ENCODE assay signal across 7 mouse cellular contexts in genomic region chr7:81523008-81523662, GRCm38 (mm10). TPM values are rescaled to one million over a fixed set of nuclear protein-coding genes. Genes with fewer than 3 reads are reported as not detected.
DNase-seq lines count a peak whose midpoint lies in the region; ATAC-seq and TF ChIP-seq lines count a peak whose summit lies in the region.

No protein-coding gene starts in this region.

- H3K36me3 ChIP-seq in embryonic facial prominence, embryonic 12.5 days = peaks cover 20% of the 10 kb centered on the region
- H3K36me3 ChIP-seq in heart, adult 2 months (ENCODE audit: control insufficient read depth, insufficient read depth, low read length) = peaks cover 3% of the 10 kb centered on the region
- peaks cover 30% of the 10 kb centered on the region for H3K36me3 ChIP-seq in limb, embryonic 13.5 days
- H3K36me3 ChIP-seq in midbrain, embryonic 16.5 days (ENCODE audit: control insufficient read depth, insufficient read depth, low read length) = 0 out of 2 replicates have a peak, but pooled peaks cover 4% of the 10 kb centered on the region

- peak; percentile 94 for ATAC-seq in embryonic facial prominence, embryonic 12.5 days (ENCODE audit: insufficient number of reproducible peaks, insufficient read depth, low FRiP score, low TSS enrichment)
- peak; percentile 98 for ATAC-seq in limb, embryonic 13.5 days (ENCODE audit: low FRiP score, low read depth)
- peak; percentile 98 for ATAC-seq in midbrain, embryonic 16.5 days

- peaks cover 4% of the 10 kb centered on the region for H3K79me2 ChIP-seq in heart, adult 2 months (replicated peaks; ENCODE audit: control insufficient read depth, insufficient read depth, low read length)

- H3K27me3 ChIP-seq in embryonic facial prominence, embryonic 12.5 days = no peaks in the 10 kb centered on the region
- H3K27me3 ChIP-seq in heart, adult 2 months (ENCODE audit: control insufficient read depth, insufficient read depth, low read length) = no peaks in the 10 kb centered on the region
- H3K27me3 ChIP-seq in limb, embryonic 13.5 days = no peaks in the 10 kb centered on the region
- no peaks in the 10 kb centered on the region for H3K27me3 ChIP-seq in midbrain, embryonic 16.5 days (ENCODE audit: control insufficient read depth, insufficient read depth, low read depth, low read length)

- DNase-seq in adrenal gland, postnatal 25 days = peak; percentile 87
- peak; percentile 87 to 92 for DNase-seq in heart, adult 2 months
- DNase-seq in kidney, adult 8-10 months = peak; percentile 87
- peak; percentile 73 to 90 for DNase-seq in spleen, postnatal 10 days (ENCODE audit: low spot score in 2 of 2)

- peak overlapping the region; percentile 86 for H3K4me2 ChIP-seq in embryonic facial prominence, embryonic 12.5 days (replicated peaks)
- H3K4me2 ChIP-seq in limb, embryonic 13.5 days (replicated peaks) = peak overlapping the region; percentile 85
- peak overlapping the region; percentile 78 for H3K4me2 ChIP-seq in midbrain, embryonic 16.5 days (ENCODE audit: low read length)

- intact Hi-C loops in heart, adult 2 months (cut with DNase I) = loop anchor here (1.0 to 5.0 kb wide), 2 partner anchors 48 to 176 kb away; partner anchors contain the start of genes Rps17 and Whamm

- under 1% methylated on average over 31 of the region's 31 CpGs for WGBS in embryonic facial prominence, embryonic 12.5 days
- under 1% methylated on average over 31 of the region's 31 CpGs for whole genome bisulfite sequencing in heart, adult 2 months
- under 1% methylated on average over 31 of the region's 31 CpGs for WGBS in limb, embryonic 13.5 days
- 0% methylated on average over 31 of the region's 31 CpGs for WGBS in midbrain, embryonic 16.5 days

- H3K4me1 ChIP-seq in embryonic facial prominence, embryonic 12.5 days = peaks cover 14% of the 10 kb centered on the region
- H3K4me1 ChIP-seq in heart, adult 2 months (ENCODE audit: control insufficient read depth, insufficient read depth, low read length) = peaks cover 3% of the 10 kb centered on the region; the same call in 1 of the 2 replicates
- peaks cover 15% of the 10 kb centered on the region for H3K4me1 ChIP-seq in limb, embryonic 13.5 days
- H3K4me1 ChIP-seq in midbrain, embryonic 16.5 days (ENCODE audit: control insufficient read depth, insufficient read depth, low read length) = peaks cover 24% of the 10 kb centered on the region

- H3K4me3 ChIP-seq in embryonic facial prominence, embryonic 12.5 days = peak overlapping the region; percentile 74
- peak overlapping the region; percentile 81 for H3K4me3 ChIP-seq in heart, adult 2 months
- H3K4me3 ChIP-seq in limb, embryonic 13.5 days = peak overlapping the region; percentile 70
- peak overlapping the region; percentile 44 for H3K4me3 ChIP-seq in midbrain, embryonic 16.5 days (ENCODE audit: low read depth, low read length)

- no peaks in the 10 kb centered on the region for H3K9me3 ChIP-seq in embryonic facial prominence, embryonic 12.5 days
- no peaks in the 10 kb centered on the region for H3K9me3 ChIP-seq in limb, embryonic 13.5 days
- no peaks in the 10 kb centered on the region for H3K9me3 ChIP-seq in midbrain, embryonic 16.5 days (replicated peaks; ENCODE audit: control insufficient read depth, low read length, poor library complexity, severe bottlenecking)

- TF ChIP-seq CTCF in heart, adult 2 months (IDR thresholded peaks at IDR 0.05) = peak; percentile 43

- TF ChIP-seq POLR2A in heart, adult 2 months (IDR thresholded peaks at IDR 0.05; ENCODE audit: insufficient read depth, low read depth, low read length) = peak; percentile 96

- peak; percentile 84 for TF ChIP-seq EP300 in heart, adult 2 months (IDR thresholded peaks at IDR 0.05; ENCODE audit: insufficient read depth, low read depth, low read length)

- peak overlapping the region; percentile 92 for H3K27ac ChIP-seq in embryonic facial prominence, embryonic 12.5 days
- H3K27ac ChIP-seq in heart, adult 2 months = peak overlapping the region; percentile 87
- peak overlapping the region; percentile 95 for H3K27ac ChIP-seq in limb, embryonic 13.5 days
- H3K27ac ChIP-seq in midbrain, embryonic 16.5 days (ENCODE audit: low read length) = peak overlapping the region; percentile 93

- H3K9ac ChIP-seq in embryonic facial prominence, embryonic 12.5 days = peak overlapping the region; percentile 64
- H3K9ac ChIP-seq in heart, adult 2 months (ENCODE audit: low read depth, low read length) = peak overlapping the region; percentile 71
- peak overlapping the region; percentile 81 for H3K9ac ChIP-seq in limb, embryonic 13.5 days
- peak overlapping the region; percentile 70 for H3K9ac ChIP-seq in midbrain, embryonic 16.5 days (ENCODE audit: low read depth, low read length)

RNA-seq across cellular contexts. Expression of gene BC048679, which starts 25.1 kb away (rescaled TPM):
- not detected in 2 replicates for total RNA-seq in adrenal gland, postnatal 25 days (2021)
- polyA plus RNA-seq in embryonic facial prominence, embryonic 12.5 days (2016; fragmentation: Nextera tagmentation; extraction: Ambion mirVana) = not detected in 2 replicates
- total RNA-seq in heart, adult 2 months (2021) = not detected
- polyA plus RNA-seq in heart, adult 2 months (2012; rRNA removed) = not detected in 2 replicates
- not detected in 2 replicates for polyA plus RNA-seq in limb, embryonic 13.5 days (2015; fragmentation: Nextera tagmentation; extraction: Ambion mirVana)
- polyA plus RNA-seq in midbrain, embryonic 16.5 days (2015; fragmentation: Nextera tagmentation; extraction: Ambion mirVana) = not detected in 2 replicates

RNA-seq across cellular contexts. Expression of gene Ap3b2, which starts 29.4 kb away (rescaled TPM):
- 9.3 and 13.1 TPM in 2 replicates for total RNA-seq in adrenal gland, postnatal 25 days (2021)
- 7.6 and 10.9 TPM in 2 replicates for polyA plus RNA-seq in embryonic facial prominence, embryonic 12.5 days (2016; fragmentation: Nextera tagmentation; extraction: Ambion mirVana)
- under 1 TPM in 1 of 2 experiments, not detected in 1; 0.34 TPM for total RNA-seq in heart, adult 2 months (2021)
- polyA plus RNA-seq in heart, adult 2 months (2012; rRNA removed) = 0.12 and 0.41 TPM in 2 replicates
- 0.11 and 0.52 TPM in 2 replicates for polyA plus RNA-seq in limb, embryonic 13.5 days (2015; fragmentation: Nextera tagmentation; extraction: Ambion mirVana)
- 161 TPM in 2 replicates for polyA plus RNA-seq in midbrain, embryonic 16.5 days (2015; fragmentation: Nextera tagmentation; extraction: Ambion mirVana)

RNA-seq across cellular contexts. Expression of gene Fsd2, which starts 43.6 kb away (rescaled TPM):
- 0.29 and 0.85 TPM in 2 replicates for total RNA-seq in adrenal gland, postnatal 25 days (2021)
- polyA plus RNA-seq in embryonic facial prominence, embryonic 12.5 days (2016; fragmentation: Nextera tagmentation; extraction: Ambion mirVana) = 0.10 and 0.28 TPM in 2 replicates
- total RNA-seq in heart, adult 2 months (2021) = 100 to 1,000 TPM; 304 to 322 TPM
- polyA plus RNA-seq in heart, adult 2 months (2012; rRNA removed) = 85.7 and 184 TPM in 2 replicates
- 0.33 and 0.51 TPM in 2 replicates for polyA plus RNA-seq in limb, embryonic 13.5 days (2015; fragmentation: Nextera tagmentation; extraction: Ambion mirVana)
- polyA plus RNA-seq in midbrain, embryonic 16.5 days (2015; fragmentation: Nextera tagmentation; extraction: Ambion mirVana) = 0.19 and 0.25 TPM in 2 replicates

RNA-seq across cellular contexts. Expression of gene Whamm, which starts 47.9 kb away (rescaled TPM):
- total RNA-seq in adrenal gland, postnatal 25 days (2021) = 21.4 and 25.0 TPM in 2 replicates
- 5.7 TPM in 2 replicates for polyA plus RNA-seq in embryonic facial prominence, embryonic 12.5 days (2016; fragmentation: Nextera tagmentation; extraction: Ambion mirVana)
- total RNA-seq in heart, adult 2 months (2021) = 1 to 10 TPM; 7.2 to 7.8 TPM
- 7.7 and 9.2 TPM in 2 replicates for polyA plus RNA-seq in heart, adult 2 months (2012; rRNA removed)
- 4.0 and 4.1 TPM in 2 replicates for polyA plus RNA-seq in limb, embryonic 13.5 days (2015; fragmentation: Nextera tagmentation; extraction: Ambion mirVana)
- 4.3 TPM in 2 replicates for polyA plus RNA-seq in midbrain, embryonic 16.5 days (2015; fragmentation: Nextera tagmentation; extraction: Ambion mirVana)

Comparison
In these comparisons a context has a peak if more than half of its experiments do, and no peak if none do; other contexts are left out.
1. Peak in every context shown above with its lines: DNase-seq, ATAC-seq, H3K4me3 ChIP-seq and H3K27ac ChIP-seq.
2. RNA of gene Ap3b2, which starts 29.4 kb away (polyA plus RNA-seq): 161 TPM in midbrain, embryonic 16.5 days; 7.6 to 10.9 TPM in embryonic facial prominence, embryonic 12.5 days, 0.12 to 0.41 TPM in heart, adult 2 months and 0.11 to 0.52 TPM in limb, embryonic 13.5 days; every median in the first group is over 10 times any median in the second.
3. RNA of gene Fsd2, which starts 43.6 kb away (polyA plus RNA-seq): 85.7 to 184 TPM in heart, adult 2 months; 0.33 to 0.51 TPM in limb, embryonic 13.5 days, 0.19 to 0.25 TPM in midbrain, embryonic 16.5 days and 0.10 to 0.28 TPM in embryonic facial prominence, embryonic 12.5 days; every median in the first group is over 10 times any median in the second.